Mouse (Mus musculus) hindbrain, embryonic 11.5 days (tissue): ENCODE measurements around the gene Prkcsh. TPM values are rescaled to one million over a fixed set of nuclear protein-coding genes. Genes with fewer than 3 reads are reported as not detected.

ENCODE experiments used
- ATAC-seq: fragments of 200-750 bp; cut with Nextera tagmentation; 2 replicates; pipeline ENCODE4 v1.8.0; 2017; ENCODE audit warnings: mild to moderate bottlenecking, moderate TSS enrichment, moderate library complexity; ENCODE audit not compliant: low FRiP score
- DNase-seq: peaks from one replicate; pipeline ENCODE4 v3.0.0-alpha.2; 2015; ENCODE audit warnings: low spot score
- H3K27ac ChIP-seq: fragments of 300-500 bp; sonication (generic); 2 replicates; pipeline ENCODE4 v1.5.1; 2014; ENCODE audit warnings: mild to moderate bottlenecking, low read depth, low read length
- H3K27me3 ChIP-seq: fragments of 300-500 bp; sonication (generic); 2 replicates; pipeline ENCODE4 v1.6.1; 2014; ENCODE audit warnings: mild to moderate bottlenecking, low read length, moderate library complexity, mixed read lengths; ENCODE audit not compliant: control insufficient read depth, insufficient read depth
- H3K36me3 ChIP-seq: fragments of 300-500 bp; sonication (generic); 2 replicates; pipeline ENCODE4 v1.6.1; 2014; ENCODE audit warnings: mild to moderate bottlenecking, low read length, moderate library complexity, mixed read lengths; ENCODE audit not compliant: control insufficient read depth, insufficient read depth
- H3K4me1 ChIP-seq: fragments of 300-500 bp; sonication (generic); replicated peaks from 2 replicates; pipeline ENCODE4 v1.6.1; 2014; ENCODE audit warnings: low read length, mixed read lengths; ENCODE audit not compliant: control insufficient read depth, insufficient read depth
- H3K4me2 ChIP-seq: fragments of 300-500 bp; sonication (generic); replicated peaks from 2 replicates; pipeline ENCODE4 v1.6.1; 2014; ENCODE audit warnings: mild to moderate bottlenecking, low read depth, low read length
- H3K4me3 ChIP-seq: fragments of 300-500 bp; sonication (generic); 2 replicates; pipeline ENCODE4 v1.5.1; 2014; ENCODE audit warnings: low read depth, low read length
- H3K9ac ChIP-seq: fragments of 300-500 bp; sonication (generic); 2 replicates; pipeline ENCODE4 v1.6.1; 2014; ENCODE audit warnings: low read depth, low read length
- H3K9me3 ChIP-seq: fragments of 300-500 bp; sonication (generic); 2 replicates; pipeline ENCODE4 v1.6.1; 2016; ENCODE audit warnings: low read length; ENCODE audit not compliant: control insufficient read depth
- WGBS: fragments of 180-500 bp; shearing (Covaris S2); extraction: QIAGEN DNeasy Blood & Tissue Kit; methylation state at CpG from one replicate; pipeline ENCODE4 v1.1.7; 2014; 5-methylcytosine and 5-hydroxymethylcytosine counted together
- polyA plus RNA-seq: library from polyadenylated mRNA; unstranded; fragments of >200 nt; fragmentation: Nextera tagmentation; extraction: Ambion mirVana; gene quantifications from 2 replicates; pipeline ENCODE4 v1.2.1, GENCODE M21; 2014

Gene Prkcsh
- polyA plus RNA-seq, 1 experiment from 2014 or later: 84.6 TPM

- H3K4me2 ChIP-seq: no peak overlapping the region
- peaks cover 7% of the 10 kb centered on the region; the same call in 1 of the 2 replicates for H3K27me3 ChIP-seq
- H3K4me1 ChIP-seq: peaks cover 3% of the 10 kb centered on the region; the same call in 1 of the 2 replicates
- H3K27ac ChIP-seq: no peak overlapping the region
- no peaks in the 10 kb centered on the region for H3K36me3 ChIP-seq
- WGBS: 78% methylated on average over 9 of the region's 9 CpGs
- no peak overlapping the region for H3K4me3 ChIP-seq
- DNase-seq (no peak), ATAC-seq (no peak)
- no peak overlapping the region for H3K9ac ChIP-seq
- H3K9me3 ChIP-seq: no peaks in the 10 kb centered on the region
Observed at GRCm38 (mm10) chr9:22056303-22056910, 53.8 kb downstream of the Prkcsh start.

- H3K4me2 ChIP-seq: no peak overlapping the region
- no peak overlapping the region for H3K9ac ChIP-seq
- H3K27me3 ChIP-seq: peaks cover 2% of the 10 kb centered on the region; the same call in 1 of the 2 replicates
- no peak for ATAC-seq
- H3K4me3 ChIP-seq: no peak overlapping the region
- WGBS: 95% methylated on average over 9 of the region's 9 CpGs
- peaks cover 3% of the 10 kb centered on the region; the same call in 1 of the 2 replicates for H3K4me1 ChIP-seq
- DNase-seq: no peak
- no peaks in the 10 kb centered on the region for H3K9me3 ChIP-seq
- H3K36me3 ChIP-seq: no peaks in the 10 kb centered on the region
- no peak overlapping the region for H3K27ac ChIP-seq
Observed at GRCm38 (mm10) chr9:22057031-22057517, 54.5 kb downstream of the Prkcsh start.

GRCm38 (mm10) chr9:22058011-22058424, 55.4 kb downstream of the Prkcsh start:
- Histone ChIP-seq H3K9me3 (no peaks in the 10 kb centered on the region), H3K4me3 (no peak overlapping the region), H3K4me1 (peaks cover 3% of the 10 kb centered on the region; the same call in 1 of the 2 replicates), H3K36me3 (no peaks in the 10 kb centered on the region), H3K27ac (no peak overlapping the region), H3K4me2 (no peak overlapping the region), H3K27me3 (peaks cover 2% of the 10 kb centered on the region; the same call in 1 of the 2 replicates), H3K9ac (no peak overlapping the region)
- ATAC-seq (no peak), DNase-seq (no peak)
- 93% methylated on average over 9 of the region's 9 CpGs for WGBS

GRCm38 (mm10) chr9:22061339-22061738, 58.7 kb downstream of the Prkcsh start:
- Histone ChIP-seq H3K36me3 (peaks cover 10% of the 10 kb centered on the region), H3K27me3 (no peaks in the 10 kb centered on the region), H3K9ac (no peak overlapping the region), H3K27ac (no peak overlapping the region), H3K4me3 (no peak overlapping the region), H3K4me1 (no peaks in the 10 kb centered on the region), H3K4me2 (no peak overlapping the region), H3K9me3 (no peaks in the 10 kb centered on the region)
- ATAC-seq (no peak), DNase-seq (no peak)
- 83% methylated on average over 2 of the region's 2 CpGs for WGBS

Other genes starting within 250 kb of the Prkcsh start
- 94.3 and 101 TPM in 2 replicates for gene Spc24, start 242.5 kb upstream of the Prkcsh start, polyA plus RNA-seq
- 4.1 and 4.7 TPM in 2 replicates for gene Kank2, start 204.1 kb upstream of the Prkcsh start, polyA plus RNA-seq
- gene Angptl8, start 167.3 kb upstream of the Prkcsh start, polyA plus RNA-seq: 0.74 TPM in 1 of 2 replicates, not detected in the other
- 16.3 and 21.4 TPM in 2 replicates for gene Dock6, start 150.2 kb upstream of the Prkcsh start, polyA plus RNA-seq
- gene Rab3d, start 84.6 kb upstream of the Prkcsh start, polyA plus RNA-seq: 8.6 and 9.5 TPM in 2 replicates
- gene Ccdc159, start 75.3 kb upstream of the Prkcsh start, polyA plus RNA-seq: 3.3 and 3.9 TPM in 2 replicates
- gene Tmem205, start 75.2 kb upstream of the Prkcsh start, polyA plus RNA-seq: 34.7 and 39.3 TPM in 2 replicates
- gene Plppr2, start 65.8 kb upstream of the Prkcsh start, polyA plus RNA-seq: 21.0 and 22.3 TPM in 2 replicates
- 14.6 and 20.4 TPM in 2 replicates for gene Swsap1, start 47.1 kb upstream of the Prkcsh start, polyA plus RNA-seq
- 4.2 and 5.2 TPM in 2 replicates for gene Epor, start 39.3 kb upstream of the Prkcsh start, polyA plus RNA-seq
- 2.0 and 2.1 TPM in 2 replicates for gene Rgl3, start 13.4 kb upstream of the Prkcsh start, polyA plus RNA-seq
- gene Ccdc151, start 172 bp upstream of the Prkcsh start, polyA plus RNA-seq: 5.5 and 5.7 TPM in 2 replicates
- gene Elavl3, start 49.2 kb downstream of the Prkcsh start, polyA plus RNA-seq: 72.9 and 85.2 TPM in 2 replicates
- gene Gm49318, start 68.5 kb downstream of the Prkcsh start, polyA plus RNA-seq: 0.56 TPM in 1 of 2 replicates, not detected in the other
- 8.1 and 9.2 TPM in 2 replicates for gene Zfp653, start 68.6 kb downstream of the Prkcsh start, polyA plus RNA-seq
- gene Ecsit, start 82.6 kb downstream of the Prkcsh start, polyA plus RNA-seq: 32.4 and 38.4 TPM in 2 replicates
- gene Cnn1, start 96.4 kb downstream of the Prkcsh start, polyA plus RNA-seq: 1.8 and 2.1 TPM in 2 replicates
- 211 and 213 TPM in 2 replicates for gene Elof1, start 114.4 kb downstream of the Prkcsh start, polyA plus RNA-seq
- gene Acp5, start 132.9 kb downstream of the Prkcsh start, polyA plus RNA-seq: 17.1 and 18.7 TPM in 2 replicates
- 60.5 and 64.1 TPM in 2 replicates for gene Pigyl, start 154.0 kb downstream of the Prkcsh start, polyA plus RNA-seq
- not detected in 2 replicates for gene Zfp872, start 185.3 kb downstream of the Prkcsh start, polyA plus RNA-seq
- gene Zfp809, start 222.9 kb downstream of the Prkcsh start, polyA plus RNA-seq: 11.9 and 13.4 TPM in 2 replicates